Mouse (Mus musculus) urinary bladder, postnatal 4 days (tissue): ENCODE results near the gene Wapl.

Experiments used
- DNase-seq, 2 experiments: peaks; one replicate each; pipeline ENCODE4 v3.0.0; 2021 to 2022; ENCODE audit warnings: low spot score in 2 of 2

Gene Wapl

DNA sequence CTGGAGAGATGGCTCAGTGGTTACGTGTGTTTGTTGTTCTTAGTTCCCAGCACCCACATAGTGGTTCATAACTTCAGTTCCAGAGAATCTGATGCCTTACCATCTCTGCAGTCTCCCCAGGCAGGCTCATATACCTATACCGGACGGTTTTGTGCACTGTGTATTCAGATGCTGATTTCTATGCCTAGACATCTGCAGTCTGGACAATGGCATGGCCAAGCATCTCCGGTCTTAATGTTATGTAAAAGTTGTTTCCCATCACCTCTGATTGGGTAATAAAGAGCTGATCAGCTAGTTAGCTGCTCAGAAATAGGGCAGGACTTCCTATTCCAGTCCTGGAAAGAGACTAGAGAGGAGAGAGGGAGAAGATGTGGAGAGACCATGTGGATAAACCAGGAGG lies 20.2 kb downstream of the Wapl start:
- DNase-seq = no peak

DNA sequence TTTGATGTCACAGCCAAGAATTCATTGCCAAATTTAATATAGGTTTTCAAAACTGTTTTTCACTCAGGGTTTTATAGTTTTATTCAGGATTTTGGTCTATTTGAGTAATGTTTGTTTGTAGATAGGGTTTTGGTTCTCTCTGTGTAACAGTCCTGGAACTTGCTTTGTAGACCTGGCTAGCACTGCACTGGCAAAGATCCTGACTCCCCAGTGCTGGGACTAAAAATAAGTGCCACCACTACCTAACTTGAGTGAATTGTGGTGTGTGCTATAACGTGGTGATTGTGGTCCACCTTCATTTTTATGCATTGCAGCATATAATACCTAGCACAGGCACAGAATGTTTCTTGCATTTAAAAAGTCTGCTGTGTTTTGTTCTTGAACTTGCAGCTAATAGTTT lies 23.6 kb downstream of the Wapl start:
- no peak for DNase-seq

DNA sequence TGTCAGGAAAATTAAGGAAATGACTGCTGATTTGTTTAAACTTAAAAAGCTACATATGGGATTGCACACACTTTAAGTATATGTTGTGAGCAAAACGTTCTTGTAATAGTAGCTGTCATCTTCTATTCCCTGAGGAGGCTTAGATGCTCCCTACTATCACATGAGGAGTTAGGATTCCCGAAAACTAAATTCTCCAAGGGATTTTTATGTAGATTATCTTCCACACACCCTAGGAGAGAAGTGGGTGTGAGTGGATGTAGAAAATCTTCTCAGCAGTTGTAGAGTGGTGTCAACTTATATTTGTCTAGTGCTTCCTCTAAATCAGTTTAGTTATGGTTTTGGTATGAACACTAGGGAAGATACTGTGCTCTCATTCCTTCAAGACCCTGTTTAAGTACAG lies 36.5 kb downstream of the Wapl start:
- no peak for DNase-seq

DNA sequence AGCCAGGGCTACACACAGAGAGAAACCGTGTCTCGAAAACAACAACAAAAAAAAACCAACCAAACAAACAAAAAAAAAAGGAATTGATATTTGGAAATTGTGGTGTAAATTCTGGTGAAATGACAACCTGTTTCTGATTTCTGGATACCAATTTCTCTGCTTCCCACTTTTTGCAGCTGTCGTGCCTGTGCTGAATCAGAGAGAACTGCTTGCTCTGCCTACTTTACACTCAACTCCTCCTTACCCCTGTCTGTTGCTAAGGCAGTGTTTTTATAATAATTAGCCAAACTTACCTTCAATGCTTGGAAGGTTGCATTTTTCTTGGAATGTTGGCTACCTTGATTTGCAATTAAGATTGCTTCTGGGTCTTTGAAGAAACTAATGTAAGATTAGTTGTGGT lies 38.3 kb downstream of the Wapl start:
- no peak for DNase-seq

DNA sequence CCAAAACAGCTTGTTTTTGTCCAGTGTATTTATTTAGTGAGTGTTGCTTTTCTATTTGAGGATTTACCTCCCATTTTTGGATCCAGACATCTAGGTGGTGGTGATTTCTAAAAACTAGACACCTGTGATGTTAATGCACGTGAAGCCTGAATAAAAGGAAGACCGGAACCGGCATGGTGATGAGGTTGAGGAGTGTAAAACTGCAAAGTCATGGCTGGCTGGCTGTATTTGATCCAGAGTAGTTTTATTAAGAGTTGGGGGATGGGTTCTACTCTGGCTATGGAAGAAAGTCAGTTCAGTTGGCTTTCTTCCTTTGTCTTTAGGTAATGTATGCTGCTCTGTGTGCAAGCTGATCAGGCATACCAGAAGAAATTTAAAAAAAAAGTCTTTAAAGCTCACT lies 39.1 kb downstream of the Wapl start:
- DNase-seq = no peak

DNA sequence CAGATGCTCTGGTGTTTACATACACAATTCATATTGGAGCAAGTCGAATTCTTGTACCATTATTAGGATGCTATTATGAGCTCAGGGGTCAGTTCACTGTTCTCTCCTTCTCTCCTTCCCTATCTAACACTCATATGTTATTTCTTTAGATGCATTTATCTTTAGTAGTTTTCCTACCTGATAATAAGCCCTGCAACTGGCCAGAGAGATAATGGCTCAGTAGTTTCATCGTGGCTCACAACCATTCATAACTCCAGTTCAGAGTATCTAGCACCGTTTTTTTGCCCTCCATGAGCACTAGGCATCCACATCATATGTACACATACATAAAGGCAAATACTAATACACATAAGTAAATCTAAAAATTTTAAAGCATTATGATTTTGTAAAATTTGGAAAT lies 44.4 kb downstream of the Wapl start:
- no peak for DNase-seq

DNA sequence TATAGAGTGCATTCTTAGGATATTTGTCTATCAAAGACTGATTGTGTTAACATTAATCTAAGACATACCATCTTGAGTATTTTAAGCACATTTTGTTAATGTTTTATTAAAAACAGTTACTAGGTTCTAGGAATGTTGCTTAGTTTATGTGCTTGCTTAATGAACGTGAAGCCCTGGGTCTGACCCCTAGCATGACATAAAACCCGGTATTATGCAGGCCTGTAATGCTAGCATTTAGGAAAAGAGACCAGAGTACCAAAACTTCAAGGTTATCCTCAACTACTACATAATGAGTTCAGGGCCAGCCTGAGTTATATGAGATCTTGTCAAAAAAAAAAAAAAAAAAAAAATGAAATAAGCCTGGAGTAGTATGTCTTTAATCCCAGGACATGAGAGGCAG lies 54.0 kb downstream of the Wapl start:
- no peak for DNase-seq

DNA sequence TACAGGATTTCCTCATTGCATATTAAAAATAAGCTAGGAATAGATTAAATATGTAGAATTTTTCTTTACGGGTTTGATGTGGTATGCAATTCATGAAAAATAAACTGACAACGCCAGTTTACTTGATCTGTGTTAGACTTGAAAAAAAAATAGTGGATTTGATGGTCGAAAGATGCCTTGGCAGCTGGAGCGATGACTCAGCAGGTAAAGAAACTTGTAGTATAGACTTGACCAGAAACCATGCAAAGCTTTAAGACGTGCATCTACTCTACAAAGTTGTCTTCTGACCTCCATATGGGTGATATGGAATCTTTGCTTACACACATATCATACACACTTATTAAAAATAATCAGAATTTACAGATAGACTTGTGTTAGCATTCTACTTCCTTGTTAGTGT lies 61.7 kb downstream of the Wapl start:
- DNase-seq = no peak

DNA sequence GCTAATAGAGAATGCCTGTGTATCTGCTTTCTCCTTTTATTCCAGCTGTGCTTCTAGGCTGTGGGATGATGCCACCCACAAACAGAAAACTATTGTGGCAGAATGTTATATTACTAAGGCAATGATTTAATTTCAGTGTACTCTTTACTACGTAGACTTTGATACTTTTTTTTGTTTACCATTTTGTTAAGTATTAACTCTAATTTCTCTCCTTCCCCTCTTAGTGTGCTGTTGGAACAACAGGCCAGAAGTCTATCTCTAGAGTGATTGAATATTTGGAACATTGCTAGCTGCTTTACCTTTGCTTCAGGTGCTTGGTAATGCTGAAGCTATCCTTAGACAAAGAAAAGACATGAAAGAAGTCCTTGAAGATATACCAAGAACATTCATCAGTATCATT lies 71.7 kb downstream of the Wapl start:
- no peak for DNase-seq

DNA sequence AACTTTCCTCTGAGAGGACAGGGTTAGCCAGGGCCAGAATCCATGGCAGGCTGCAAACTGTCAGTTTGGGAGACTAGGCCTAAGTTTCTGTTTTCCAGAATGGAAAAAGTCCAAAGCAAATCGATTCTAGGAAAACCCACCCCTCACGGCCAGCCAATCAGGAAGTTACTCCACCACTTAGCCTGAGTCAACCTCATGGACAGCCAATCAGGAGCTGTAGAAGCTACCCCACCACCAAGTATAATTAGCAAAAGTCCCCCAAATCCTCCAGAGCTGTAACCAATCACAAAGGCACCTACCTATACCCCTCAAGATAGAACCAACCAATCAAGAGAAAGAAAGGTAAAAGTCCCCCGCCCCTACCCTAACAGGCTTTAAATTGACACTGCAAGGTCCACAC lies 82.0 kb downstream of the Wapl start:
- DNase-seq = no peak

DNA sequence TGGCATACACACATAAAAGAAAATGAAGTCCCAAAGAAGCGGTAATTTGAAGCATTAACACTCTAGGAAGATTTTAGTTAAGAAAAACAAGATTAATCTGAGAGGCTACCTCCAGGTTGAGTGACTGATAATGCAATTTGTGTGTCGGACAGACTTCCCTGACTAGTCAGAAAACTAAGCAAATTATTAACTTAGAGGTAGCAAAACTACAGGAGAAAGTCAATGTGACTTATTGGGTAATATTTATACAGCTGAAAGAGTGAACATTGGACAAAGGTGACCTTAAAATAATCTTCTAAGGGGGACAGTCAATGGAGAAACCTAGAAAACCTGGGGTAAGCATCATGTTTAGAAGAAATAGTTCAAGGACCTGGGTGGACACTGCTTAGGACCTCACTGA lies 86.2 kb downstream of the Wapl start:
- DNase-seq = no peak

DNA sequence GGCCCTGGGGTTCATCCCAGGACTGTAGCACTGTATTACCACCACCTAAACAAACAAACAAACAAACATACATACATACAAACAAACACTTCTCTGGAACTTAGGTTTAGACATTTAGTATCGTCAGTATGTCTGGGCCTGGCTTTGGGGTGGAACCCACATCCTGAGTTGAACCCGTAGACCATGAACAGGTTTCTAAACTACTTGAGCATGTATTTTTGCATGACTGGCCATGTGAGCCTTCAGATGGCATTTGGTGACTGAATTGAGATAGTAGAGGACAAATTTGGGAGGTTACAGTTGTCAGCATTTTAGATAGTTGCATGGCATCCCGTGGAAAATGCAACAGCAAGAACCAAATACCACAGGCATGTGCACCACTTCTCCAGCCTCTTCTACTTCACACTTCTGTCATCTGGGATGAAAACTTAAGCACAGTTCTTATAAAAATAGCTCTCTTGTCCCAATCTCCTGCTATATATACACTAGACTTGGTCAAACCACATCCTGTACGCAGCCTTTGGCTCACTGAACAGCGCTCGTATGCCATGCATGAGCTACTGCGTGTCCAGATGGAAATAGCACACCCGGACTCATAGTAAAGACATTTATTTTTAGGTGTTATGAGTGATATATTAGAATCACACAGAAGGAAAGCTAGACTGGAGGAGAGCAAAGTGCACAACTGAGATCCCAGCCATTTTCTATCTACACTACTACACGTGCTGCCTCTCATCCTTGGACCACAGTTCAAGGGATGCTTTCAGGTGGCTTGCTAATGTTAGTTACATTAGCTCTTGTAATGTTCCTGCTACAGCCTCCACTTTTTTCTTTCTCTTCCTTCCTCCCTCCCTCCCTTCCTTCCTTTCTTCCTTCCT lies 87.6 kb downstream of the Wapl start:
- DNase-seq = no peak

DNA sequence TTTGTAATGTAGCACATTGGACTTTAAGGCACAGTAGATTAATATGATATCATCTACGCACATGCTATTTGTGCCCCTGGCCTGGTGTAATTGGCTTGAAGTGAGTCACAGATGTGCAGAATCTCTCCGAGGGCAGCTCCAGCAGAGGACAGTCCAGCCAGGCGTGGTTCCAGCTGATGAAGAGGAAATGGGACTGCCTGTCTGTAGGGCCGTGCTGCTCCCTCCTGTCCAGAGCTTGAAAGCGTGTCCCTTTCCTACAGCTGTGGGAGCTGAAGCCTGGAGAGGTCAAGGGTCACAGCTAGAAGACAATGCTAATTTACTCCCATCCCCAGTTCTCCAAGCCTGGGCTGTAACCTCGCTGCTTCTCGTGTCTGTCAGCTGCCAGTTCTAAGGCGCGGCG lies 89.0 kb downstream of the Wapl start:
- no peak for DNase-seq

DNA sequence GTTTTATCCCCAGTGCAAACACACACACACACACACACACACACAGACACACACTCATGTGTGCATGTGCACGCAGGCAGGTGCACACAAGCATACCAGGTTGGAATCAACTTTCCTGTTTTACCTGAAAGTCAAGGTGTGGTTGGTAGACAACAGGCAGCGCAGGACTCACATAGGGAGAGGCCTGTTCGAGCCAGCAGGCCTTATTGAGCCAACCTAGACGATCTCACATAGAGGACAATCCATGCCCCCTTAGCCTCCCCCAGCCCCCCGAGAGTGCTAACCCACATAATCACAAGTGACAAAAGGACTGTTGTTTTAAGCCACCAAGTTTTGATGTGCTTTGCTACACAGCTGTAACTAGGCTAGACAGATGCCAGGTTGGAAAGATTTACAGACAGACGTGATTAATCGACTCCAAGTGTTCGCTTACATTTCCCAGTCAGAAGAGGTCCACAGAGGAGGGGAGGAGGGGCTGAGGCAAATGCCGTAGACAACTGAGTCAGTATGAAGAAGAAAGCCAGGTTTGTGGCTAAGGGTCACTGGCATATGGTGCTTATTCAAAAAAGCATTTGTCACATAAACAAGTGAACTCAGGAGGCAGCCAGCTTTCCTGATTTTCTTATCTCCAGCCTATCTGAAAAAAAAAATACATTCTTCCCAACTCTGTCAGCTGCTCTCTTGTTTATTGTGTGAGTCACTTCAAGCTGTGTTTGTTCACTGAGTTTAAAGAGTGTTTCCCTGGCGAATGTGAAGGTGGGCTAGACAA lies 90.2 kb downstream of the Wapl start:
- no peak for DNase-seq

DNA sequence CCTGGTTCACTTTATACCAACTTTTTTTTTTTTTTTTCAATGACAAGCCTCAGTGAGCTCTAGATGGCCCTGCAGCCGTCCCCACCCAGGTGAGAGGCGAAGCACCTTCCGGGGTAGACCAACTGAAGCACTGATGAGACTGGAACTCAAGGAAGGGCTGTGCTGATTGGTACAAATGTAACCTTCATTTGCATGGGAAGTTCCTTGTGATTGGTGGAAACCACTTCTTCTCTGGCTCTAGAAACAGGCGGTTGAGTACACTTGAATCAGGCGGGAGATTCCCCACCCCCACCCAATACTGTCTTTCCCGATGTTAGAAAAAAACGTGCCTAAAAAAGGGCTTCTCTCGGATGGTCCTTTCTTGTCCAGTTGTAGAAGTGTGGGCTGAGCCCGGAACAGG lies 91.2 kb downstream of the Wapl start:
- DNase-seq = no peak

DNA sequence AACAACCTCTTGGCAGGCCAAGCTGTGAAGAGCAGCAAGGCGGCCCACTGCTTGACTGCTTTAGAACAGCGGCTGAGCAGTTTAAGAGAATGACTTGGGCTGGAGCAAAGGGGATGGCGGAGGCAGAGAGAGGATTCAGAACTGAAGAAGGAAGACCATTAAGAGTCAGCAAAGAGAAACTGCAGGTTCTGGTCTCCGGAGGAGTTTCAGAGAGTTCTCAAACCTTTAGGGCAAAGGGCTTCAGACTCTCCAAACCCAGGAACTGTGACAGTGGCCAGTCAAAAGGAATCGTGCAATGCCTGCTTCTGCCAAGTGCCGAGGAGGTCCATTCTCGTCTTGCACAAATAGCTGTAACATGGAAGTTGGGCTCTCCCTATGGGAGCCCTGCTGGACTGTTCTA lies 91.7 kb downstream of the Wapl start:
- no peak for DNase-seq

DNA sequence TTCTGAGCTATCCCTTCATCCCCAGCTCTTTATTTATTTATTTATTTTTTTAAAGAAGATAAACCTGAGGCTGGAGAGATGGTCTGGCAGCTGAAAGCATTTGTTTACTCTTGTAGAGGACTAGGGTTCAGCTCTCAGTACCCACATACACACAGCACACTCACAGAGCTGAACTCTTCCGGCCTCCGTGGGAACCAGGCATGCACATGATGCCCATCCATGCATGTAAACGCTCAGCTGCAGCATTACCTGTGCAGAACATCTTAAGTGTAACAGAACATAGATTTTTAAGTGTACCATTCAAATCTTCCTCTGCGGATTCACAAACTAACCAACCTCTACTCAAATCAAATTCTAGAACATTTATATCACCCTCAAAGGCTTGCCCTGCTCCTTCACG lies 92.5 kb downstream of the Wapl start:
- no peak for DNase-seq

DNA sequence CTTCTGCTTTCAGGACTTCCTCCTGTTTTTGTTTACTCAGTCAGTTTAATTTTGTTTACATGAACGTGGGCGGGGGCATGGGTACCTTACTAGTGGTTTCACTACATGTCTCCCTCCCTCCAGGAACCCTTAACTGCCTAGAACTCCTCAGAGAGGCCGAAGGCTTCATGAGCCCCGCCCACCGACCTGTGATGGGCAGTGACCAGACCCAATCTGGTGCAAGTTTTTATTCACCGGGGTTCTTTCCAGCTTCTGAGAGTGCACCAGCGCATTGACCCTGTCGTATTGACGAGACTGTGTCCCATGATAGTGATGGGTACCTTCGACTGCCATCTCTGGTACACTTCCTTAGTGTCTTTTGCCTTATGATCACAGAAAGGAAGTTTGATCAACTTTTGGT lies 94.6 kb downstream of the Wapl start:
- peak; percentile 51 to 69 for DNase-seq

DNA sequence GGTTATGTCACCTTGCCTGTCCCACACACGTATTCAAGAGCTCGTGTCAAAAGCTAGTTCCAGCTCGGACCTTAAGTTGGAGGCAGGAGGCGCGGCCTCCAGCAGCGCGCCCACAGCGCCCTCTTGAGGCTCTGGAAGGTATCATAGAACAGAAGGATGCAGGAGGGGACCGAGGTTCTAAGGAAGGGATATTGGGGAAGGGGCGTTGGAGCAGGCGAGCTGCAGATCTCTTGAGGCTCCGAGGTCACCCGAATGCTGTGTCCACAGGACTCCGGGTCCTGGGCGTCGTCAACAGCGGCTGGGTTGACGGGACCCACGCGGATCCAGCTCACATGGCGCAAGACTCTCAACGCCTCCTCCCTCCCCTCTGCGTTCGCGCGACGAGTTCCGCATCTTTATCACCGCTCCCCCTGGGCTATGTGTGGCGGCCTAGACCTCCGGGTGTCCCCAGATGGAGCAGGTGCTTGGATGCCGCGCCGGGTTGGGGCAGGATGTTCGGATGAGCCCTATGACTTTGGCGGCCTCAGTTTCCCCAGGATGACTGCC lies 95.4 kb downstream of the Wapl start:
- DNase-seq = peak; percentile 39 to 72

DNA sequence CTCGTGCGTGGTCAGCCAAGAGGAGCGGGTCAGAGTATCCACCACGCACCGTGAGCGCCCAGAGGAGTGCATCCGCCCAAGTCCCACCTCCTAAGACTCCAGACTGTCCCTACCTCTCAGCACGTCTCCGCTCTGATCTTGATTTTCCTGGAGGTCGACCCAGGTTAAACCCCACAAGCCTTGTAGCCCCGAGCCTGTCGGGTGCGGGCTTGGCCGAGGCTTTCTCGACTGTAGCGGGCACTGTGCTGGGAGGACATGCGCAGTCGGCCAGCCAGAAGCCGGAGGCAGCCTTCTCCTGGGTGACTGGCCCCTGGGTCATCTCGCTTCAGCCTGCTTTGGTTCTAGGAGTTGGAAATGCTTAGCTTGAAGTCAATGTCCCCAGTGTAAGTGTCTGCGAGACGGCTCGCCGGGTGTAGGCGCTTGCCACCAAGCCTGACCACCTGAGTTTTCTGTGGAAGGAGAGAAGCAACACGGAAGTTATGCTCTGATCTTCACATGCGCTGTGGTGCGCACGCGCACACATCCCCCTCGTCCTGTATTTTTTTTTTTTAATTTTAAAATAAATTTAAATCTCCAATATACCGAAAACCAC lies 95.9 kb downstream of the Wapl start:
- DNase-seq = no peak

DNA sequence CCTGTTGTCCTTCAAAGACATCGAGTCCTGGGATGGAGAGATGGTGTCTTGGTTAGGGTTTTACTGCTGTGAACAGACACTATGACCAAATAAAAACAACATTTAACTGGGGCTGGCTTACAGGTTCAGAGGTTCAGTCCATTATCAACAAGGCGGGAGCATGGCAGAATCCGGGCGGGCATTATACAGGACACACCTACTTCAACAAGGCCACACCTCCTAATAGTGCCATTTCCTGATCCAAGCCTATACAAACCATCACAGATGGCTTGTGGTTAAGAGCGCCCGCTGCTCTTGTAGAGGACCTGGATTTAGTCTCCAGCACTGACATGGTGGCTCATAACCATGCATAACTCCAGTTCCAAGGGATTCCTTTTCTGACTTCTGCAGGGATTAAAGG lies 96.7 kb downstream of the Wapl start:
- no peak for DNase-seq

DNA sequence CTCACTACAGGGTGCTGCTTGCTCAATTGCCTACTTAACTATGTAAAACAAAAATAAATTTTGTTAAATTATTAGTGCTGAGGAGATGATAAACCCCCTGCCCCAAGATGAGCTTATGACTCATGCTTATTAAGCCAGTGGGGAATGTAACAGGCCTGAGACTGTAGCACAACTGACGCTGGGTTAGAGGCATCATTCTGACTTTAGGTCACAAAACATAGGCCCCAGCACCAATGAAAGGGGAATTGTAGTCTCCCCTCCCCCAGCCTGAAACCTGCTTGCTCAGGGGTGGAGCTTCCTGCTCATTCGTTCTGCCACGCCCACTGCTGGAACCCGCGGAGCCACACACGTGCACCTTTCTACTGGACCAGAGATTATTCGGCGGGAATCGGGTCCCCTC lies 97.9 kb downstream of the Wapl start:
- no peak for DNase-seq

DNA sequence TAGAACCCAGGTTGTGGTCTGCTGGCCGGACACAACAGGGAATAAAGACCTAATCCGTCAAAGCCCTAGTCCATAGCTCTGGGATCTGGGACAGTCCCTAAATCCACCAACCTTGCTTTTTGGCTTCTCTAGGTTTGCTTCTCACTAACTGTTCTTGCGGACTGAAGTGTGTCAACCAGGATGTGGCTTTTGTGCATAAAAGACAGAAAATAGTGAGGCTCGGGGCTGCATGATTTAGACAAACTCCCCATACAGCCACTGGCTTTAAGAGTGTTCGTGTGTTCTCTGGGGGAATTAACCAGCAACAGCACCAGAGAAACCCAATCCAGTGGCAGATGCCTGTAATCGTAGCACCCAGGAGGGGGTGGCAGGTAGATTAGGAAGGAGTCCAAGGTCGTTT lies 98.4 kb downstream of the Wapl start:
- DNase-seq = no peak
